Mouse (Mus musculus) bone marrow macrophage, adult 2 months (primary cell): ENCODE measurements at regions not wholly inside any gene's neighbourhood (a gene's known extent, or its start where the extent isn't known, plus 50 kb on each side); places are given as distances from the start of the nearest gene placed in this dataset.

Source experiments
- H3K27ac ChIP-seq: 2 replicates; pipeline ENCODE4 v1.5.1; 2012; ENCODE audit warnings: low read depth, low read length; ENCODE audit not compliant: insufficient read depth
- H3K4me1 ChIP-seq: 2 replicates; pipeline ENCODE4 v1.6.1; 2012; ENCODE audit warnings: low read length; ENCODE audit not compliant: control insufficient read depth, insufficient read depth
- H3K4me3 ChIP-seq: 2 replicates; pipeline ENCODE4 v1.5.1; 2012; ENCODE audit warnings: mild to moderate bottlenecking, low read length, moderate library complexity; ENCODE audit not compliant: insufficient read depth
- CTCF ChIP-seq: IDR thresholded peaks from 2 replicates; pipeline ENCODE4 v1.5.1; 2012; ENCODE audit warnings: low read depth, mild to moderate bottlenecking, low read length, moderate library complexity
- POLR2A ChIP-seq: IDR thresholded peaks from 2 replicates; pipeline ENCODE4 v1.6.1; 2012; ENCODE audit warnings: mild to moderate bottlenecking, low read depth, low read length, borderline replicate concordance

DNA sequence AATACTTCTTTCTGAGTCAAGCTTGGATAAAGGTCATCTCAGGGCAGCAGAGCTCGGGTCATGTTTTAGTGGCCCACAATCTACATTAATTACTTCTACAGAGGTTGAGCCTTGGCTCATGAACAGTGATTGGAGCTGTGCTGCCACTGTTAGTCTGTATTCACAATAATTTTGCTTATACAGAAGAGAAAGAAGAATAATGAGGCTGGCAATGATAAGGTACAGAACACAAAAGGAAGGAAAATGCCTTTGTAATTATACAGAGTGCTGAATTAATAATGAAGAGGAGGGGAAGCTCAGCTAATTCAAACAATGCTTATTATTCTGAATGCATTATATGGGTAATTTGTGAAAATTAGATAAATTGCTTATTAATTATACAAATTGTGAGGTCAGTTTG, 573.9 kb upstream of the Cblb start:
- TF ChIP-seq POLR2A (no peak), CTCF (no peak)

DNA sequence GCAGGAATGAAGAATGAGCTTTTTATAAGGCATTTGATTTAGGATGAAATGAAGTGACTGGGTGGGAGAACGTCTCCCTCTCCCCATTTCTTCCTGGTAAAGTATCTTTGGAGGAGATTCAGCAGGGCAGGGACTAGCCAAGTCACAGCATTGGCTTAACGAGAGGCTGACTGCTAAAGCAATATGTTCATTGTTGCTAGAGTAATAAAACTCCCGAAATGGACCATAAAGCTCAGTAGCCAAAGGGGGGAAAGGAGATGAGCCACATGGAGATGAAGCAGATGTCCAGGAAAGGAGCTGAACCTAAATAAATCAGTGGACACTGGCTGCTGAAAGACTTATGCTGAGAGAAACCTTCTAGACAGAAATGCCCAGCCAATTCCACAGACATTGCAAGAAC, 555.3 kb upstream of the Cblb start:
- Histone ChIP-seq H3K27ac (no peak overlapping the region), H3K4me1 (no peaks in the 10 kb centered on the region), H3K4me3 (no peak overlapping the region)
- TF ChIP-seq POLR2A (no peak), CTCF (no peak)

More for the DNA sequence above, 573.9 kb upstream of the Cblb start:
- Histone ChIP-seq H3K4me1 (no peaks in the 10 kb centered on the region), H3K4me3 (no peak overlapping the region), H3K27ac (no peak overlapping the region)

DNA sequence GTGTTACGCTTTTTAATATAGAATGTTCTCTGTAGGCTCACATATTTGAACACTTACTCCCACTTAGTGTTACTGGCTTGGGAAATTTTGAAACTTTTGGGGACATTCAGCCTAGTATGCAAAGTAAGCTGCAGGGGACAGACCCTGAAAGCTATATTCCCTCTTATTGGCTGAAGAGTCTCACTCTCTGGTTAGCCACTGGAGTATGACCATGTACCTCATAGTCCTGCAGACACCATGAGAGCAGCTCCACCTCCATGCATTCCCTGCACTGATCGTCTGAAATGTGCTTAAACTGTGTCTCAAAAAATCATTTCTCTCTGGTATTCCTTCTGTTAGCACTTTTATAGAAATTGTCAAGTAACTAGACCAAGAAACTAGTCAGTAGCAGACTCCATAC, 534.9 kb upstream of the Cblb start:
- no peaks in the 10 kb centered on the region for H3K4me1 ChIP-seq
- no peak overlapping the region for H3K4me3 ChIP-seq
- H3K27ac ChIP-seq = no peak overlapping the region
- TF ChIP-seq CTCF (no peak), POLR2A (no peak)

GRCm38 (mm10) chr16:51497777-51498176, 533.2 kb upstream of the Cblb start:
- TF ChIP-seq CTCF (no peak), POLR2A (no peak)
- Histone ChIP-seq H3K27ac (no peak overlapping the region), H3K4me1 (no peaks in the 10 kb centered on the region), H3K4me3 (no peak overlapping the region)

- H3K27ac ChIP-seq = no peak overlapping the region
- no peaks in the 10 kb centered on the region for H3K4me1 ChIP-seq
- TF ChIP-seq POLR2A (no peak), CTCF (no peak)
- no peak overlapping the region for H3K4me3 ChIP-seq
Measured at GRCm38 (mm10) chr16:51517079-51517478, 513.9 kb upstream of the Cblb start.

DNA sequence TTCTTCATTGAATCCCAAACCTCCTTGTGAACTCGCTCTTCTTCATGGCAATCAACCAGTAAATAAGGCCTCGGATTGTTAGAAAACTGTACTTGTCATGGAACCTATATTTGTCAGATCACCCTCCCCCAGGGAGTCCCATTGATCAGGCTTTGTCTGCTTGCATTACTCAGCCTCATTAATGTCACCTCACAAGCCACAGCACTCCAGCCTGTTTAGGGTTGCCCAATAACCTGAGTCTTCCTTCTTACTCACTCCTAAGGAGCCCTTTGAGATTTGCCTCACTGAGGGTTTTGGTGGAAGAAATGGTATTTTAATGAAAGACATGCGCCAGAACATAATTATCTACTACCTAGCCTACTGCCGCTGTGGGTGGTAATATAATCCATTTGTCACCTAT, 510.3 kb upstream of the Cblb start:
- H3K4me1 ChIP-seq = no peaks in the 10 kb centered on the region
- no peak overlapping the region for H3K4me3 ChIP-seq
- TF ChIP-seq CTCF = no peak
- no peak for TF ChIP-seq POLR2A
- H3K27ac ChIP-seq = no peak overlapping the region

- H3K4me3 ChIP-seq = no peak overlapping the region
- no peaks in the 10 kb centered on the region for H3K4me1 ChIP-seq
- TF ChIP-seq POLR2A (no peak), CTCF (no peak)
- no peak overlapping the region for H3K27ac ChIP-seq
Measured at GRCm38 (mm10) chr16:51521317-51522092, 509.5 kb upstream of the Cblb start.

- Histone ChIP-seq H3K27ac (no peak overlapping the region), H3K4me1 (no peaks in the 10 kb centered on the region), H3K4me3 (no peak overlapping the region)
- TF ChIP-seq CTCF (no peak), POLR2A (no peak)
Measured at GRCm38 (mm10) chr16:51524023-51524422, 507.0 kb upstream of the Cblb start.

GRCm38 (mm10) chr16:51532496-51532895, 498.5 kb upstream of the Cblb start:
- no peak overlapping the region for H3K27ac ChIP-seq
- H3K4me1 ChIP-seq = no peaks in the 10 kb centered on the region
- no peak overlapping the region for H3K4me3 ChIP-seq
- TF ChIP-seq POLR2A (no peak), CTCF (no peak)

- TF ChIP-seq CTCF = no peak
- TF ChIP-seq POLR2A = no peak
- no peak overlapping the region for H3K27ac ChIP-seq
- H3K4me3 ChIP-seq = no peak overlapping the region
- no peaks in the 10 kb centered on the region for H3K4me1 ChIP-seq
Measured at GRCm38 (mm10) chr16:51543769-51544168, 487.3 kb upstream of the Cblb start.
